Mouse (Mus musculus): Measurements from ENCODE around the gene Tent5b.

Gene Tent5b

GRCm38 (mm10) chr4:133479458-133480184 is at the start of gene Tent5b:
Gene Tent5b (plus strand): TSS chr4:133480132.
- DNase-seq = peak; percentile 94

GRCm38 (mm10) chr4:133431508-133431907 is 48.4 kb upstream of the Tent5b start:
- DNase-seq = no peak

GRCm38 (mm10) chr4:133432560-133433171 is 47.3 kb upstream of the Tent5b start:
- DNase-seq = no peak

GRCm38 (mm10) chr4:133435921-133436320 is 44.0 kb upstream of the Tent5b start:
- DNase-seq = no peak

- peak; percentile 33 for DNase-seq
Measured at GRCm38 (mm10) chr4:133439460-133440376, 40.2 kb upstream of the Tent5b start.

GRCm38 (mm10) chr4:133440377-133440795 is 39.5 kb upstream of the Tent5b start:
- no peak for DNase-seq

- no peak for DNase-seq
Measured at GRCm38 (mm10) chr4:133442194-133442593, 37.7 kb upstream of the Tent5b start.

- DNase-seq = no peak
Measured at GRCm38 (mm10) chr4:133443085-133443484, 36.8 kb upstream of the Tent5b start.

- DNase-seq = no peak
Measured at GRCm38 (mm10) chr4:133445727-133446126, 34.2 kb upstream of the Tent5b start.

- DNase-seq = no peak
Measured at GRCm38 (mm10) chr4:133447366-133447765, 32.6 kb upstream of the Tent5b start.

GRCm38 (mm10) chr4:133447967-133448366 is 32.0 kb upstream of the Tent5b start:
- no peak for DNase-seq

GRCm38 (mm10) chr4:133448708-133449388 is 31.1 kb upstream of the Tent5b start:
- no peak for DNase-seq

GRCm38 (mm10) chr4:133449726-133450125 is 30.2 kb upstream of the Tent5b start:
- peak; percentile 50 for DNase-seq

GRCm38 (mm10) chr4:133451536-133451935 is 28.4 kb upstream of the Tent5b start:
- DNase-seq = peak; percentile 78

GRCm38 (mm10) chr4:133452433-133452832 is 27.5 kb upstream of the Tent5b start:
- no peak for DNase-seq

GRCm38 (mm10) chr4:133458044-133458443 is 21.9 kb upstream of the Tent5b start:
- no peak for DNase-seq

GRCm38 (mm10) chr4:133460006-133460405 is 19.9 kb upstream of the Tent5b start:
- DNase-seq = no peak

GRCm38 (mm10) chr4:133460796-133461325 is 19.1 kb upstream of the Tent5b start:
- no peak for DNase-seq

- DNase-seq = no peak
Measured at GRCm38 (mm10) chr4:133461362-133461761, 18.6 kb upstream of the Tent5b start.

- DNase-seq = no peak
Measured at GRCm38 (mm10) chr4:133463184-133463583, 16.7 kb upstream of the Tent5b start.

GRCm38 (mm10) chr4:133468080-133468479 is 11.9 kb upstream of the Tent5b start:
- DNase-seq = peak; percentile 76

GRCm38 (mm10) chr4:133469122-133469521 is 10.8 kb upstream of the Tent5b start:
- no peak for DNase-seq

All from cerebellum, adult 8-10 months (tissue).